Mouse (Mus musculus) heart, embryonic 12.5 days (tissue): ENCODE results near the gene B4galt4. TPM values are rescaled to one million over a fixed set of nuclear protein-coding genes. Genes with fewer than 3 reads are reported as not detected.

Source experiments
- ATAC-seq: fragments of 200-750 bp; cut with Nextera tagmentation; 2 replicates; pipeline ENCODE4 v1.8.0; 2017; ENCODE audit warnings: moderate TSS enrichment, moderate library complexity; ENCODE audit not compliant: insufficient number of reproducible peaks, low FRiP score
- H3K27ac ChIP-seq: fragments of 300-500 bp; sonication (generic); 2 replicates; pipeline ENCODE4 v1.5.1; 2016; ENCODE audit warnings: mild to moderate bottlenecking, moderate library complexity; ENCODE audit not compliant: poor library complexity, severe bottlenecking
- H3K27me3 ChIP-seq: fragments of 300-500 bp; sonication (generic); replicated peaks from 2 replicates; pipeline ENCODE4 v1.6.1; 2016; ENCODE audit warnings: mild to moderate bottlenecking, moderate library complexity
- H3K36me3 ChIP-seq: fragments of 300-500 bp; sonication (generic); 2 replicates; pipeline ENCODE4 v1.6.1; 2016; ENCODE audit warnings: mild to moderate bottlenecking, moderate library complexity
- H3K4me1 ChIP-seq: fragments of 300-500 bp; sonication (generic); replicated peaks from 2 replicates; pipeline ENCODE4 v1.6.1; 2016; ENCODE audit warnings: mild to moderate bottlenecking
- H3K4me2 ChIP-seq: fragments of 300-500 bp; sonication (generic); 2 replicates; pipeline ENCODE4 v1.6.1; 2016; ENCODE audit warnings: mild to moderate bottlenecking, moderate library complexity
- H3K4me3 ChIP-seq: fragments of 300-500 bp; sonication (generic); 2 replicates; pipeline ENCODE4 v1.5.1; 2016; ENCODE audit warnings: mild to moderate bottlenecking
- H3K9ac ChIP-seq: fragments of 300-500 bp; sonication (generic); 2 replicates; pipeline ENCODE4 v1.6.1; 2016; ENCODE audit warnings: mild to moderate bottlenecking, moderate library complexity
- H3K9me3 ChIP-seq: fragments of 300-500 bp; sonication (generic); replicated peaks from 2 replicates; pipeline ENCODE4 v1.6.1; 2016; ENCODE audit warnings: mild to moderate bottlenecking, moderate library complexity
- WGBS: fragments of 180-500 bp; shearing (Covaris S2); methylation state at CpG from one replicate; pipeline ENCODE4 v1.1.7; 2016; 5-methylcytosine and 5-hydroxymethylcytosine counted together
- polyA plus RNA-seq: library from polyadenylated mRNA; unstranded; fragments of >200 nt; fragmentation: Nextera tagmentation; extraction: Ambion mirVana; gene quantifications from 2 replicates; pipeline ENCODE4 v1.2.1, GENCODE M21; 2016

B4galt4 gene
- polyA plus RNA-seq, 1 experiment from 2014 or later: 26.6 TPM

- peak; percentile 52; the same call in 1 of the 2 replicates for ATAC-seq
- Histone ChIP-seq H3K4me3 (no peak overlapping the region), H3K4me2 (no peak overlapping the region), H3K36me3 (no peaks in the 10 kb centered on the region), H3K27me3 (no peaks in the 10 kb centered on the region), H3K9me3 (no peaks in the 10 kb centered on the region; the same call in 1 of the 2 replicates), H3K27ac (0 out of 2 replicates have a peak overlapping the region, but pooled peaks have one; percentile 32), H3K4me1 (peaks cover 16% of the 10 kb centered on the region; the same call in 1 of the 2 replicates), H3K9ac (no peak overlapping the region)
- 58% methylated on average over 6 of the region's 6 CpGs for WGBS
Observed at GRCm38 (mm10) chr16:38729139-38729538, 12.9 kb upstream of the B4galt4 start.

GRCm38 (mm10) chr16:38729610-38730288 lies 12.3 kb upstream of the B4galt4 start:
- ATAC-seq: peak; percentile 46; the same call in 1 of the 2 replicates
- H3K4me2 ChIP-seq: peak overlapping the region; percentile 48

GRCm38 (mm10) chr16:38730921-38731320 lies 11.1 kb upstream of the B4galt4 start:
- H3K4me1 ChIP-seq: peaks cover 8% of the 10 kb centered on the region; the same call in 1 of the 2 replicates
- H3K9ac ChIP-seq: no peak overlapping the region
- no peak overlapping the region for H3K27ac ChIP-seq
- ATAC-seq: peak; percentile 54; the same call in 1 of the 2 replicates
- H3K36me3 ChIP-seq: no peaks in the 10 kb centered on the region
- H3K9me3 ChIP-seq: no peaks in the 10 kb centered on the region; the same call in 1 of the 2 replicates
- H3K27me3 ChIP-seq: no peaks in the 10 kb centered on the region
- WGBS: 38% methylated on average over 8 of the region's 8 CpGs
- no peak overlapping the region for H3K4me2 ChIP-seq
- no peak overlapping the region for H3K4me3 ChIP-seq

More at GRCm38 (mm10) chr16:38729610-38730288, 12.3 kb upstream of the B4galt4 start:
- no peaks in the 10 kb centered on the region; the same call in 1 of the 2 replicates for H3K9me3 ChIP-seq
- no peak overlapping the region for H3K9ac ChIP-seq
- H3K4me1 ChIP-seq: peaks cover 11% of the 10 kb centered on the region; the same call in 1 of the 2 replicates
- no peak overlapping the region; the same call in 1 of the 2 replicates for H3K4me3 ChIP-seq
- H3K36me3 ChIP-seq: no peaks in the 10 kb centered on the region
- no peaks in the 10 kb centered on the region for H3K27me3 ChIP-seq
- H3K27ac ChIP-seq: peak overlapping the region; percentile 66; the same call in 1 of the 2 replicates
- 46% methylated on average over 15 of the region's 15 CpGs for WGBS

- Histone ChIP-seq H3K4me1 (peaks cover 3% of the 10 kb centered on the region; the same call in 1 of the 2 replicates), H3K27me3 (no peaks in the 10 kb centered on the region), H3K4me2 (peak overlapping the region; percentile 85), H3K27ac (no peak overlapping the region), H3K4me3 (peak overlapping the region; percentile 79), H3K9me3 (no peaks in the 10 kb centered on the region), H3K9ac (0 out of 2 replicates have a peak overlapping the region, but pooled peaks have one; percentile 82), H3K36me3 (peaks cover 5% of the 10 kb centered on the region; the same call in 1 of the 2 replicates)
- ATAC-seq: no peak
- WGBS: 82% methylated on average over 13 of the region's 13 CpGs
Observed at GRCm38 (mm10) chr16:38741204-38741903, 710 bp upstream of the B4galt4 start.

GRCm38 (mm10) chr16:38742659-38743131 lies 631 bp downstream of the B4galt4 start:
- ATAC-seq: peak; percentile 58
- Histone ChIP-seq H3K4me1 (peaks cover 3% of the 10 kb centered on the region; the same call in 1 of the 2 replicates), H3K27me3 (no peaks in the 10 kb centered on the region), H3K9ac (peak overlapping the region; percentile 82), H3K4me3 (peak overlapping the region; percentile 79), H3K27ac (peak overlapping the region; percentile 78), H3K36me3 (peaks cover 5% of the 10 kb centered on the region; the same call in 1 of the 2 replicates), H3K9me3 (no peaks in the 10 kb centered on the region), H3K4me2 (peak overlapping the region; percentile 85)
- 1% methylated on average over 13 of the region's 13 CpGs for WGBS

- no peak for ATAC-seq
- WGBS: 88% methylated on average over 10 of the region's 10 CpGs
- Histone ChIP-seq H3K4me1 (peaks cover 3% of the 10 kb centered on the region; the same call in 1 of the 2 replicates), H3K27me3 (no peaks in the 10 kb centered on the region), H3K4me2 (no peak overlapping the region), H3K36me3 (peaks cover 5% of the 10 kb centered on the region; the same call in 1 of the 2 replicates), H3K9me3 (no peaks in the 10 kb centered on the region), H3K9ac (no peak overlapping the region), H3K27ac (no peak overlapping the region), H3K4me3 (no peak overlapping the region)
Observed at GRCm38 (mm10) chr16:38743941-38744673, 2.0 kb downstream of the B4galt4 start.

GRCm38 (mm10) chr16:38750803-38751202 lies 8.7 kb downstream of the B4galt4 start:
- no peak overlapping the region for H3K4me3 ChIP-seq
- no peaks in the 10 kb centered on the region for H3K9me3 ChIP-seq
- peaks cover 15% of the 10 kb centered on the region; the same call in 1 of the 2 replicates for H3K36me3 ChIP-seq
- no peaks in the 10 kb centered on the region for H3K27me3 ChIP-seq
- no peak overlapping the region for H3K27ac ChIP-seq
- H3K9ac ChIP-seq: no peak overlapping the region
- H3K4me2 ChIP-seq: no peak overlapping the region
- 73% methylated on average over 6 of the region's 6 CpGs for WGBS
- H3K4me1 ChIP-seq: peaks cover 47% of the 10 kb centered on the region
- ATAC-seq: no peak

- WGBS: 39% methylated on average over 11 of the region's 11 CpGs
- Histone ChIP-seq H3K27me3 (no peaks in the 10 kb centered on the region), H3K4me3 (no peak overlapping the region), H3K36me3 (peaks cover 20% of the 10 kb centered on the region), H3K4me1 (peaks cover 68% of the 10 kb centered on the region), H3K9me3 (no peaks in the 10 kb centered on the region), H3K9ac (no peak overlapping the region), H3K27ac (peak overlapping the region; percentile 35; the same call in 1 of the 2 replicates), H3K4me2 (peak overlapping the region; percentile 25)
- peak; percentile 61 for ATAC-seq
Observed at GRCm38 (mm10) chr16:38753631-38754030, 11.6 kb downstream of the B4galt4 start.

- H3K4me1 ChIP-seq: peaks cover 64% of the 10 kb centered on the region
- H3K27me3 ChIP-seq: no peaks in the 10 kb centered on the region
- H3K4me3 ChIP-seq: no peak overlapping the region
- H3K4me2 ChIP-seq: peak overlapping the region; percentile 21; the same call in 1 of the 2 replicates
- WGBS: 40% methylated on average over 7 of the region's 7 CpGs
- peaks cover 40% of the 10 kb centered on the region for H3K36me3 ChIP-seq
- H3K27ac ChIP-seq: peak overlapping the region; percentile 82
- no peak overlapping the region for H3K9ac ChIP-seq
- no peaks in the 10 kb centered on the region for H3K9me3 ChIP-seq
- ATAC-seq: peak; percentile 70
Observed at GRCm38 (mm10) chr16:38755452-38756176, 13.6 kb downstream of the B4galt4 start.

GRCm38 (mm10) chr16:38756177-38756503 lies 14.1 kb downstream of the B4galt4 start:
- no peaks in the 10 kb centered on the region for H3K9me3 ChIP-seq
- WGBS: 29% methylated on average over 5 of the region's 5 CpGs
- H3K9ac ChIP-seq: no peak overlapping the region
- 0 out of 2 replicates have a peak overlapping the region, but pooled peaks have one; percentile 20 for H3K4me2 ChIP-seq
- H3K36me3 ChIP-seq: peaks cover 44% of the 10 kb centered on the region
- peak overlapping the region; percentile 82 for H3K27ac ChIP-seq
- H3K4me1 ChIP-seq: peaks cover 58% of the 10 kb centered on the region
- no peak for ATAC-seq
- H3K4me3 ChIP-seq: no peak overlapping the region
- H3K27me3 ChIP-seq: no peaks in the 10 kb centered on the region
